Mouse (Mus musculus) liver, embryonic 16.5 days (tissue): ENCODE data around the gene Cobl. TPM values are rescaled to one million over a fixed set of nuclear protein-coding genes. Genes with fewer than 3 reads are reported as not detected.

Experiments used
- ATAC-seq: fragments of 200-750 bp; cut with Nextera tagmentation; 2 replicates; pipeline ENCODE4 v1.8.0; 2017; ENCODE audit warnings: low read depth, mild to moderate bottlenecking, moderate number of reproducible peaks, moderate library complexity
- H3K27ac ChIP-seq: fragments of 300-500 bp; sonication (generic); 2 replicates; pipeline ENCODE4 v1.5.1; 2014; ENCODE audit warnings: mild to moderate bottlenecking, low read length
- H3K27me3 ChIP-seq: fragments of 300-500 bp; sonication (generic); 2 replicates; pipeline ENCODE4 v1.6.1; 2014; ENCODE audit warnings: low read depth, low read length, mixed read lengths; ENCODE audit not compliant: control insufficient read depth, insufficient read depth
- H3K36me3 ChIP-seq: fragments of 300-500 bp; sonication (generic); 2 replicates; pipeline ENCODE4 v1.6.1; 2014; ENCODE audit warnings: mild to moderate bottlenecking; ENCODE audit not compliant: control insufficient read depth, insufficient read depth
- H3K4me1 ChIP-seq: fragments of 300-500 bp; sonication (generic); 2 replicates; pipeline ENCODE4 v1.6.1; 2014; ENCODE audit warnings: low read depth, low read length, mixed read lengths; ENCODE audit not compliant: control insufficient read depth
- H3K4me2 ChIP-seq: fragments of 300-500 bp; sonication (generic); 2 replicates; pipeline ENCODE4 v1.6.1; 2014; ENCODE audit warnings: low read depth, low read length, mixed read lengths
- H3K4me3 ChIP-seq: fragments of 300-500 bp; sonication (generic); 2 replicates; pipeline ENCODE4 v1.5.1; 2014; ENCODE audit warnings: low read depth, mild to moderate bottlenecking, low read length
- H3K9ac ChIP-seq: fragments of 300-500 bp; sonication (generic); 2 replicates; pipeline ENCODE4 v1.6.1; 2014; ENCODE audit warnings: low read depth, low read length
- H3K9me3 ChIP-seq: fragments of 300-500 bp; sonication (generic); replicated peaks from 2 replicates; pipeline ENCODE4 v1.6.1; 2016; ENCODE audit warnings: low read length; ENCODE audit not compliant: control insufficient read depth
- WGBS: fragments of 180-500 bp; shearing (Covaris S2); extraction: QIAGEN DNeasy Blood & Tissue Kit; methylation state at CpG from one replicate; pipeline ENCODE4 v1.1.7; 2014; ENCODE audit not compliant: insufficient replicate concordance; 5-methylcytosine and 5-hydroxymethylcytosine counted together
- polyA plus RNA-seq: library from polyadenylated mRNA; unstranded; fragments of >200 nt; fragmentation: Nextera tagmentation; extraction: Ambion mirVana; gene quantifications from 2 replicates; pipeline ENCODE4 v1.2.1, GENCODE M21; 2015

The Cobl gene
- polyA plus RNA-seq, 1 experiment from 2014 or later: 2.2 TPM

- Histone ChIP-seq H3K27me3 (no peaks in the 10 kb centered on the region), H3K36me3 (no peaks in the 10 kb centered on the region), H3K9me3 (no peaks in the 10 kb centered on the region), H3K9ac (no peak overlapping the region), H3K4me1 (no peaks in the 10 kb centered on the region), H3K4me2 (no peak overlapping the region), H3K4me3 (no peak overlapping the region), H3K27ac (no peak overlapping the region)
- 64% methylated on average over 2 of the region's 2 CpGs for WGBS
- no peak for ATAC-seq
Observed at GRCm38 (mm10) chr11:12331997-12332396, 132.8 kb downstream of the Cobl start.

DNA sequence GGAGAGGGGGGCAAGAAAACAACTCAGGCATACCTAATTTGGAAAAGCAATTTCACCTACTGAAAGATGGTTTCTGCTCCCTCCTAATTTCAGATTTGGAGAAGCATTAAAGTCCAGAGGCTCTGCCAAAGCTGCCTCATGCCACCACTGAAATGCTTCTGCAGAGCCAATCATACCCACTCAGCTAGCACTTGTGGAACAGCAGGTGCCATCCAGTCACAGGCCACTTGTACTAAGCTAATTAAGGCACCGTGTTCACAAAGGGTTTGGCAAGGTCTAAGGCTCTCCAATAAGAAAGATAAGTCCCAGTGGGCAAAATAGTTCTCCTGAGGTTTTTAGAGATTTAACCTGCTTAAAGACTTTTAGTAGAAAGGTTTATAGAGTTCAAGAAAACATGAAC is 143.3 kb downstream of the Cobl start:
- no peaks in the 10 kb centered on the region for H3K36me3 ChIP-seq
- no peak for ATAC-seq
- H3K27ac ChIP-seq: no peak overlapping the region
- H3K9me3 ChIP-seq: no peaks in the 10 kb centered on the region
- H3K4me2 ChIP-seq: no peak overlapping the region
- no peaks in the 10 kb centered on the region for H3K27me3 ChIP-seq
- no peak overlapping the region for H3K9ac ChIP-seq
- H3K4me1 ChIP-seq: no peaks in the 10 kb centered on the region
- WGBS: 51% methylated on average over 1 of the region's 1 CpGs
- H3K4me3 ChIP-seq: no peak overlapping the region

GRCm38 (mm10) chr11:12319318-12319717 is 145.4 kb downstream of the Cobl start:
- H3K27me3 ChIP-seq: no peaks in the 10 kb centered on the region
- no peaks in the 10 kb centered on the region for H3K4me1 ChIP-seq
- 68% methylated on average over 3 of the region's 3 CpGs for WGBS
- H3K36me3 ChIP-seq: no peaks in the 10 kb centered on the region
- H3K4me3 ChIP-seq: no peak overlapping the region
- no peak for ATAC-seq
- H3K27ac ChIP-seq: no peak overlapping the region
- H3K9ac ChIP-seq: no peak overlapping the region
- H3K4me2 ChIP-seq: no peak overlapping the region
- H3K9me3 ChIP-seq: no peaks in the 10 kb centered on the region

GRCm38 (mm10) chr11:12315670-12316069 is 149.1 kb downstream of the Cobl start:
- Histone ChIP-seq H3K27ac (no peak overlapping the region), H3K9me3 (no peaks in the 10 kb centered on the region)
- no peak for ATAC-seq

DNA sequence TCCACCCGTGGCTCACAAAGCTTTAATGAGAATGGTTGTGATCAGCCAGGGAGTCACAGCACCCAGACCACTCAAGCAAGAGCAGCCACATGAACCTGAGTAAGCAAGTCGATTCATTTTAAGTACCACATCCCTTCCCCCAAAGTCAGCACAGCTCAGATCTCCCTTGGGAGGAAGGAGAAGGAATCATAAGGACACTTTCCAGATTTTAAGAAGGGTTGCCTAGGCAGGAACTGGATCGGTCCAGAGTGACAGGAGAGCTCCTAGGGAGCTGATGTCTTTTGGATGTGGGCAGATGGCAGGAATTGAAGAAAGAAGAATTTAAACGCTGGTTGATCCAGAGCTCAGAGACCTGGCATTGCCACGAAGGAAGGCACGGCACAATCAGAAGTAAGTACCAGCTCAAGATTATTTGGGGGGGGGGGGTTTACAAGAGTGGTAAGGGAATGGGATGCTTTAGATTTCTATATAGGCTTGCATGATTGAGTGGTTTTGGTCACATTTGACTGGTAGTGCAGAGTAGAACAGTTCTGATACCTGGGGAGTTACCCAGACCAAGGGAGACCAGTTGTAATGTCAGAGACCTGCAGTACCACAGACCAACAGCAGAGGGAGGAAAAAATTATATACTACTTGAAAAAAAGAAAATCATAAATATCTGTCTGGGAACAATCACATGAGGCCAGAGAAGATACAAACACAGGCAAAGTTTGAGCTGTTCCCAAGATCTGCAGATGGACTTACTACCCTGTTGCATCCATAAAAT is 150.3 kb downstream of the Cobl start:
- Histone ChIP-seq H3K9ac (no peak overlapping the region), H3K27me3 (no peaks in the 10 kb centered on the region), H3K4me2 (no peak overlapping the region), H3K27ac (no peak overlapping the region), H3K4me1 (no peaks in the 10 kb centered on the region), H3K4me3 (no peak overlapping the region), H3K36me3 (no peaks in the 10 kb centered on the region), H3K9me3 (no peaks in the 10 kb centered on the region)
- WGBS: 59% methylated on average over 6 of the region's 6 CpGs
- no peak for ATAC-seq

More at GRCm38 (mm10) chr11:12315670-12316069, 149.1 kb downstream of the Cobl start:
- Histone ChIP-seq H3K4me3 (no peak overlapping the region), H3K27me3 (no peaks in the 10 kb centered on the region), H3K36me3 (no peaks in the 10 kb centered on the region), H3K9ac (no peak overlapping the region), H3K4me1 (no peaks in the 10 kb centered on the region), H3K4me2 (no peak overlapping the region)
- WGBS: 43% methylated on average over 3 of the region's 3 CpGs

DNA sequence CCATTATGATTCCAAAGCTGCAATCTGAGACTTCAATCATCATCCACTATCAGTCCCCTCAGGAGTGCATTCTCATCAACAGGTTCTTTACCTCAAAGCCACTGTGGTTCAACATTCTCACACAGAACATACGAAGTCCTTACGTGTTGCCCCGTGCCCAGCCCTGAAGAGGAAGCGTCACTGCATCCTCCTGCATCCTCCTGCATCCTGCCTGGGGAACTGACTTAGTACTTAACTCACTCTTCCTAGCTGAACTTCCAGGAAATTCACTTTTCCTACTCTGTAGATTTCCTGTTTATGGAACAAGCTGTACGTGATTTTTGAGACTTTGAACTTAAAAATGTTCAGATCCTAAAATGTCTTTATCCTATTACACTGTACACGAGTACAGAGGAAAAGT is 153.3 kb downstream of the Cobl start:
- H3K27me3 ChIP-seq: no peaks in the 10 kb centered on the region
- no peak overlapping the region for H3K9ac ChIP-seq
- 23% methylated on average over 6 of the region's 6 CpGs for WGBS
- H3K27ac ChIP-seq: no peak overlapping the region
- no peak for ATAC-seq
- no peak overlapping the region for H3K4me2 ChIP-seq
- H3K4me1 ChIP-seq: no peaks in the 10 kb centered on the region
- H3K4me3 ChIP-seq: no peak overlapping the region
- H3K36me3 ChIP-seq: no peaks in the 10 kb centered on the region
- no peaks in the 10 kb centered on the region for H3K9me3 ChIP-seq

DNA sequence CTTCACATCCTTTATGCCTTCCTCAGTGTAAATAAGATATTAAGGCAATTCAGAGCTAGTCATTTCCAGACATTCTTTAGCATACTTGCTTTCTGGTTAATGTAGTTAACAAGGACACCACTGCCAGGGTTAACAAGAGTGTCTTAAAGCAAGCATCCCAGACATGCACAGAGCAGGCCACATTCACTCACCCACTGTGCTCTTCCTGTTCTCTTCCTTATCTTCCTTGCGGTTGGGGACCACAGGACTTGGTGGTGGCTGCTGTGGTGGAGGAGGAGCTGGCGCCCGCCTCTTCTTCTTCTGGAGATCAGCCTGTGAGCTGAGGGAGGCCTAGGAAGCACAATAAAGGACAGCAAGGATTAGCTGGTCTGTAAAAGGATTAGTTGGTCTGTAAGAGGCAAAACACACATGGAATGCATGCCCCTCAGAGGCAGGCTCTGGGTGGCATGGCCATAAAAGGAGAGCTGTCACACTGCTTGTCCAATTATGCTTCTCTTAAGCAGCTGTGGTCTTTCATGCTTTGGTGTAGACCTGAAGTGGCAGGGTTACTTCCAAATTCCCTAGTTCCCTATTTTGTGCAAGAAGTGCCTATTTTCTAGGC is 155.2 kb downstream of the Cobl start:
- Histone ChIP-seq H3K4me2 (no peak overlapping the region), H3K4me1 (no peaks in the 10 kb centered on the region), H3K4me3 (no peak overlapping the region), H3K9ac (no peak overlapping the region), H3K27me3 (no peaks in the 10 kb centered on the region), H3K36me3 (no peaks in the 10 kb centered on the region), H3K9me3 (no peaks in the 10 kb centered on the region), H3K27ac (no peak overlapping the region)
- 7% methylated on average over 3 of the region's 3 CpGs for WGBS
- ATAC-seq: no peak

DNA sequence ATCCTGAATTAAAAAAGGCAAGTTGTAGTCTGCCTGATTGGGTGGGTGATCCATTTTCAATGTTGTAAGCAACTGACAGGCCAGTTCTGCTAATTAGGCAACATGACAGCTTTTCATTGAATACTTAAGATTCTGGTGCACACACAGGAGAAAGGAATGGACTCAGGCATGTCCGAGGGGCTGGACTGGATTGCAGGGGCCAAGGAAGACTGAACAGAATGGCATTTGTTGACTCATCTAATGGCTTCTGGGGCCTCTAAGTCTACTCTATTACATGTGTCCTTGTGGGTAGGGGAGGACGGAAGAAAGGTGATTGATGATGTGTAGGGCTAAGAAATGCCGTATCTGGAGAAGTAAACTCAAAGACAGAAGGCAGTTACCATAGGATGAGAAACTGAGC is 159.9 kb downstream of the Cobl start:
- Histone ChIP-seq H3K9me3 (no peaks in the 10 kb centered on the region), H3K4me3 (no peak overlapping the region), H3K4me1 (no peaks in the 10 kb centered on the region), H3K27ac (no peak overlapping the region), H3K36me3 (no peaks in the 10 kb centered on the region), H3K27me3 (no peaks in the 10 kb centered on the region), H3K4me2 (no peak overlapping the region), H3K9ac (no peak overlapping the region)
- WGBS: 53% methylated on average over 3 of the region's 3 CpGs
- no peak for ATAC-seq

DNA sequence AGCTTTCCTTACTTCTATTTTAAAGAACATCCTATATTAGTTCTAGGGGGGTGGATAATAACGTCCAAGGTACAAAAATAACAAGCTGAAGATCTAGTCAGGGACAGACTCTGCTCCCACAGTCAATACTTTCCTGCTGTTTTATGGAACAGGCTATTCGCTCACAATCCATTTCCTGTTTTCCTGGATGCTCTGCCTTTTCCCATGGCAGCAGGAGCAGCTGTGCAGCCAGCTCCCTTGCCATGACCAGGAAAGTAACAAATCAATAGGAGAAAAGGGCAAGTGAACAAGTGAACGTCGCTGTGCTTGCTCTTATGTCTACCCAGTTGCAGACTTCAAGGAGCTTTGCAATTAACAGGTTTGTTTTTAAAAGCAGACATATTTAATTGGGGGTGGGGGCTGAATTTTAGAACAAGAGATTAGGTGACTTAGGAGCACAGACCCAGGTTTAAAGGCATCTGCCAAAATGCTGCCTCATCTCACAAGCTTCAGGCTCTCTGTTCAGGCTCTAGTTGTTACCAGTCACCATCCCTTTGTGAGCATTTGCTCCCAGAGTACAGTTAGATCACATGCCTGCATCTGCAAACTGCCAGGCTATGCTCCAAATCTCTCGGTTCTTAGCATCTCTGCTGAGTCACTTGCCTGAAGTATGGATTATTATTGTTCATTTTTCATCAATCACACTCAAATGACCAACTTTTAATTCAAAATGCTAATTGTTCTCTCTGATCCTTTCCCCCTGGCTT is 164.9 kb downstream of the Cobl start:
- H3K27me3 ChIP-seq: no peaks in the 10 kb centered on the region
- 20% methylated on average over 5 of the region's 5 CpGs for WGBS
- no peaks in the 10 kb centered on the region for H3K9me3 ChIP-seq
- no peak overlapping the region for H3K27ac ChIP-seq
- no peaks in the 10 kb centered on the region for H3K36me3 ChIP-seq
- no peak overlapping the region for H3K4me2 ChIP-seq
- ATAC-seq: no peak
- H3K4me1 ChIP-seq: no peaks in the 10 kb centered on the region
- no peak overlapping the region for H3K4me3 ChIP-seq
- no peak overlapping the region for H3K9ac ChIP-seq
